Mouse (Mus musculus) layer of hippocampus, adult 9-11 months (tissue): Measurements from ENCODE around the gene Sry.

Experiments used
- DNase-seq: peaks from one replicate; pipeline ENCODE4 v3.0.0; 2022

Gene Sry

DNA sequence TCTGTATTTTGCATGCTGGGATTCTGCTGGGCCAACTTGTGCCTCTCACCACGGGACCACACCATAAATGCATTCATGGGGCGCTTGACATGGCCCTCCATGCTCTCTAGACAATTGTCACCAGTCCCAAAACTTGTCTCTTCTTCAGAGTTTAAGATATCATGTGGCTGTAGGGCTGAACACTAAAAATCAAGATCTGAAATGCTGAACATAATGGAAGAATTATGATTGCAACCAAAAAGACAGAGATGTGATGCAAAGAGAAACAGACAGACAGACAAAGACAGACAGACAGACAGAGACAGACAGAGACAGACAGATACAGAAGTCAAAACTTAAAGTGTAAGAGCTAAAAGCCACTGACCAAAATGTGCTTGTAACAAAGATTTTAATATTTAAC, at the start of gene Sry:
Sry (minus strand) TSS at position 101 of the 400 bp plus-strand sequence.
- no peak for DNase-seq
